Mouse (Mus musculus) lung, embryonic 14.5 days (tissue): ENCODE results near the gene Olfr1037. TPM values are rescaled to one million over a fixed set of nuclear protein-coding genes. Genes with fewer than 3 reads are reported as not detected.
"Not testable (repeated sequence)": the region's sequence is repeated elsewhere in the genome, so short reads cannot be mapped to it uniquely, and the experiment has no call there.

Source experiments
- ATAC-seq: fragments of 200-750 bp; cut with Nextera tagmentation; 2 replicates; pipeline ENCODE4 v1.8.0; 2017; ENCODE audit warnings: mild to moderate bottlenecking, moderate TSS enrichment, moderate library complexity; ENCODE audit not compliant: insufficient read depth
- DNase-seq: peaks from one replicate; pipeline ENCODE4 v3.0.0-alpha.2; 2015
- H3K27ac ChIP-seq: fragments of 300-500 bp; sonication (generic); 2 replicates; pipeline ENCODE4 v1.5.1; 2014; ENCODE audit warnings: low read depth, mild to moderate bottlenecking, moderate library complexity
- H3K27me3 ChIP-seq: fragments of 300-500 bp; sonication (generic); 2 replicates; pipeline ENCODE4 v1.6.1; 2014; ENCODE audit warnings: low read length, control low read depth; ENCODE audit not compliant: insufficient read depth
- H3K36me3 ChIP-seq: fragments of 300-500 bp; sonication (generic); 2 replicates; pipeline ENCODE4 v1.6.1; 2014; ENCODE audit warnings: control low read depth; ENCODE audit not compliant: insufficient read depth
- H3K4me1 ChIP-seq: fragments of 300-500 bp; sonication (generic); 2 replicates; pipeline ENCODE4 v1.6.1; 2014; ENCODE audit warnings: antibody characterized with exemption, control low read depth; ENCODE audit not compliant: insufficient read depth
- H3K4me2 ChIP-seq: fragments of 300-500 bp; sonication (generic); 2 replicates; pipeline ENCODE4 v1.6.1; 2014; ENCODE audit warnings: mild to moderate bottlenecking
- H3K4me3 ChIP-seq: fragments of 300-500 bp; sonication (generic); 2 replicates; pipeline ENCODE4 v1.5.1; 2014; ENCODE audit warnings: low read depth, low read length
- H3K9ac ChIP-seq: fragments of 300-500 bp; sonication (generic); 2 replicates; pipeline ENCODE4 v1.6.1; 2014
- H3K9me3 ChIP-seq: fragments of 300-500 bp; sonication (generic); 2 replicates; pipeline ENCODE4 v1.6.1; 2016; ENCODE audit warnings: low read depth, low read length, control low read depth
- CTCF ChIP-seq: IDR thresholded peaks from 2 replicates; pipeline ENCODE4 v1.5.1; 2016; ENCODE audit warnings: antibody characterized with exemption, low read depth
- WGBS: fragments of 180-500 bp; shearing (Covaris S2); extraction: QIAGEN DNeasy Blood & Tissue Kit; methylation state at CpG from one replicate; pipeline ENCODE4 v1.1.7; 2014; 5-methylcytosine and 5-hydroxymethylcytosine counted together
- polyA plus RNA-seq: library from polyadenylated mRNA; unstranded; fragments of >200 nt; fragmentation: Nextera tagmentation; extraction: Ambion mirVana; gene quantifications from 2 replicates; pipeline ENCODE4 v1.2.1, GENCODE M21; 2014

The Olfr1037 gene
- polyA plus RNA-seq, result not detected in 2 replicates

DNA sequence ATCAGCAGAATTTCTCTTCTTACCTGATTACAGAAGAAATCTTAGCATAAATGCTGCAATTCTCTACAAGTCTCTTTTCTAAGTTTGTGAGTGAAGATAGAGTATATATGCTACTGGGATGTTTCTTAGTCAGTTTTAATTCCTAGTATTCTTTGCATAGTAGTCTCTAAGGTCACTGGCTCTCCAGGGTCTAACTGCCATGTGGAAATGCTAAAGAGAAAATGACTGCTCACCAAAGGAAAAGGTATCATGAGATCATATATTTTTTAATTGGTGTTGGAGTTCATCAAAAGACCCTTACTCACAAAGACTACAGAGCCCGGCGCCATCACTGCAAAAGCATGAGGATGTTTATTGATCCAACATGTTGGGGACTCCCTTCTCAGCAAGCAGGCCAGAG lies at the start of gene Olfr1037:
Gene Olfr1037 (minus strand): TSS at position 101 of the 400 bp plus-strand sequence.
- H3K27ac ChIP-seq, result no peak within 1 kb of the TSS
- no peak for DNase-seq
- WGBS, result 87% methylated on average over 2 of the region's 2 CpGs
- H3K4me3 ChIP-seq, result no peak within 1 kb of the TSS
- H3K9me3 ChIP-seq, result no peaks in the 10 kb centered on the region
- H3K36me3 ChIP-seq, result no peaks in the 10 kb centered on the region
- ATAC-seq, result no peak
- no peak within 1 kb of the TSS for H3K4me2 ChIP-seq
- no peaks in the 10 kb centered on the region for H3K27me3 ChIP-seq
- no peaks in the 10 kb centered on the region for H3K4me1 ChIP-seq
- H3K9ac ChIP-seq, result no peak within 1 kb of the TSS
- TF ChIP-seq CTCF, result no peak

DNA sequence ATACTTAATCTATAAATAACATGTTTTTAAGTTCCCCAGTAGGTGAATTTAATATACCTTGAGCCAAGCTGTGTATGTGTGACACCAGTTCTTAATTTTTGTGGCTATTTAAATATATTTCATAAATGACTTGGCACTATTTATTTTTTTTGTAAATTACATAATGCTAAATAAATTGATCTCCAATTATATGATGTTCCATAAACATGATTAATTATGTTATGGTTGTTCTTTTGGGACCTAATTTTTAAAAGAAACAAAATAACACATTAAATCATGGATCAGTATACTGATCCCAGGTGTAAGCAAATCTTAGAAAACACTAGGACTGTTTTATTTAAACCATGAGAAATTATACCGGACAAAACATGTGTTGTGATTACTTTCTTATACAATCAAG lies 48.6 kb upstream of the Olfr1037 start, which contains the start of gene Olfr1039:
Gene Olfr1039 (minus strand): TSS at position 101 of the 400 bp plus-strand sequence.
- DNase-seq, result no peak
- H3K27ac ChIP-seq, result no peak within 1 kb of the TSS
- ATAC-seq, result no peak
- no peaks in the 10 kb centered on the region for H3K36me3 ChIP-seq
- 89% methylated on average over 1 of the region's 1 CpGs for WGBS
- no peaks in the 10 kb centered on the region for H3K9me3 ChIP-seq
- no peak within 1 kb of the TSS for H3K4me2 ChIP-seq
- H3K27me3 ChIP-seq, result no peaks in the 10 kb centered on the region
- H3K9ac ChIP-seq, result no peak within 1 kb of the TSS
- H3K4me3 ChIP-seq, result no peak within 1 kb of the TSS
- no peaks in the 10 kb centered on the region for H3K4me1 ChIP-seq
- TF ChIP-seq CTCF, result no peak

DNA sequence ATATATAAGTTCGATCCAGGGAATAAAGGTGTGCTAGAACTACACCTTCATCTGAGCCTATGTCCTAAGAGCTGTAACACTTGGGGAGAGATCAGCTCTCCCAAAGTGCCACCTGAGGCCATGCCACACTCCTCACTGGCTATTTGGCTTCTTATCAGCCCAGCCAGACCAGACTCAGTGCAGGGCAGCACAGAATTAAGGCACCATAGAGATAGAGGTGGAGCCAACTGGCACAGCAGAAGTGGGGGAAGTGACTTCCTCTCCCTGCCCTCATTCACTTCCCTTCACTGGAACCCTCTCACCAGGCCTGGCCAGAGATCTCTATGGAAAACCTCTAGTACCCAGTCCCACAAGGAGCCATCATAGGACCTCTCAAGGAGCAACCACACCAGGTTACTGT lies 6.7 kb downstream of the Olfr1037 start:
- ATAC-seq, H3K4me3 ChIP-seq, H3K4me1 ChIP-seq, H3K4me2 ChIP-seq, DNase-seq, H3K27me3 ChIP-seq, H3K27ac ChIP-seq, H3K9ac ChIP-seq, H3K9me3 ChIP-seq, H3K36me3 ChIP-seq: not testable (repeated sequence)
- WGBS, result 92% methylated on average over 1 of the region's 1 CpGs

DNA sequence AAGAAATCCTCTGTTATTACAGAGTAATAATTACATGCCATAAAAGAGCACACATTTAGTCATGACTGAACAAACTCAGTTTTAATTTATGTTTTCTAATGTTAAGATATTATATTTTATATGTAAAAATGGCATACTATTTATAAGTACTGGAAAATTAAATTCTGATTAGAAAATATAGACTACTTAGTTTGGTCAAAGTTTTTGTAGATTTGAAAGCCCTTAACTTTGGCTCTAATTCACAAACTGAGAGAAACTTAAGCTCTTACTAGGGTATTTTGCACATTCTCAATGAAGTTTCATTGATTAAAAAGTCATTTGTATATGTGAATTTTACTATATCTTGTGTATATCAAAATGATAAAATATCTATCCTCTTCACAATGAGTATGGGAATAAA lies 13.5 kb downstream of the Olfr1037 start, which contains the start of gene Olfr1036:
Gene Olfr1036 (plus strand): TSS at position 301 of the 400 bp plus-strand sequence.
- not testable (repeated sequence) for ATAC-seq, H3K27ac ChIP-seq, H3K4me3 ChIP-seq, H3K36me3 ChIP-seq, H3K27me3 ChIP-seq, H3K9ac ChIP-seq, H3K4me2 ChIP-seq, H3K9me3 ChIP-seq, H3K4me1 ChIP-seq, DNase-seq

DNA sequence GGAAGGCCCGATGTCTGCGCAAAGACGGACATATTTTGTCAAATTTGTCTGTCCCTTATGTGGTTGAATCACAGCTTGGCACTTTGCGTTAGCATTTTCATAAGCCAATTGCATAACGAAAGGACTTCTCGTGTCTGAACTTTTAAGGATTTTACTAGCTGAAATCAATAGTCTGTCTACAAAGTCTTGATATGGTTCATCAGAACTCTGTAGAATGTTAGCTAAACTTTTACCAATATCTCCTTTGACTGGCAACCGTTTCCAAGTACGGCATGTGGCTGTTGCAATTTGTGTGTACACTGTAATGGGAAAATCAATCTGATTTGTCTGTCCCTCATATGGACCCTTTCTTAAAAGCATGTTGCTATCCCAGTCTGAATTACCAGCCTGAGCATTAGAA lies 17.0 kb downstream of the Olfr1037 start:
- Histone ChIP-seq H3K9ac (no peak overlapping the region), H3K4me3 (no peak overlapping the region), H3K9me3 (no peaks in the 10 kb centered on the region), H3K27me3 (no peaks in the 10 kb centered on the region), H3K36me3 (no peaks in the 10 kb centered on the region), H3K4me2 (no peak overlapping the region), H3K27ac (no peak overlapping the region), H3K4me1 (no peaks in the 10 kb centered on the region)
- TF ChIP-seq CTCF, result no peak
- DNase-seq (no peak), ATAC-seq (no peak)
- WGBS, result 95% methylated on average over 8 of the region's 8 CpGs

DNA sequence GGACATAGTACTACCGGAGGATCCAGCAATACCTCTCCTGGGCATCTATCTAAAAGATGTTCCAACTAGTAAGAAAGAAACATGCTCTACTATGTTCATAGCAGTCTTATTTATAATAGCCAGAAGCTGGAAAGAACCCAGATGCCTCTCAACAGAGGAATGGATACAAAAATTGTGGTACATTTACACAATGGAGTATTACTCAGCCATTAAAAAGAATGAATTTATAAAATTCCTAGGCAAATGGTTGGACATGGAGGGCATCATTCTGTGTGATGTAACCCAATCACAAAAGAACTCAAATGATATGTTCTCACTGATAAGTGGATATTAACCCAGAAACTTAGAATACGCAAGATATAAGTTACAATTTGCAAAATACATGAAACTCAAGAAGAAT lies 23.4 kb downstream of the Olfr1037 start:
- not testable (repeated sequence) for H3K4me1 ChIP-seq, H3K27me3 ChIP-seq, H3K9me3 ChIP-seq, ATAC-seq, DNase-seq, H3K27ac ChIP-seq, H3K4me2 ChIP-seq, H3K36me3 ChIP-seq, H3K4me3 ChIP-seq, H3K9ac ChIP-seq
- 97% methylated on average over 2 of the region's 2 CpGs for WGBS

DNA sequence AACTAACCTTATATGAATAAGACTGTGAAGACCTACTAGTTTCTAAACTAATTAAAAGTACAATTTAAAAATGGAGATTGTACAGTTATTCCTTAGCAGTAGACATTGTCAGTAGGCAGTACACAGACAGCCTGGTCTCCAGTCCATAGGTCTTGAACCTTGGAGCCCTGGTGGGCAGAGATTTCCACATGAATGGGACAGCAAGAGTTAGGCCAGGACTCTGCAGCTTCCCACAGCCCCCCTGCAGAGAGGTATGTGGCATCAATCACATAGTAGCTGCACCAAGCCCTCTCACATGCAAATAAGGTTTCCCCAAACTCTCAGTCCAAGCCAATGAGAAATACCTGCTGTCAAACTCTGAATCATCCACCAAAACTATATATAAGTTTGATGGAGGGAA lies 36.4 kb downstream of the Olfr1037 start:
- not testable (repeated sequence) for DNase-seq, H3K4me2 ChIP-seq, H3K27ac ChIP-seq, H3K36me3 ChIP-seq, H3K9me3 ChIP-seq, H3K27me3 ChIP-seq, H3K4me1 ChIP-seq, ATAC-seq, H3K9ac ChIP-seq, H3K4me3 ChIP-seq

DNA sequence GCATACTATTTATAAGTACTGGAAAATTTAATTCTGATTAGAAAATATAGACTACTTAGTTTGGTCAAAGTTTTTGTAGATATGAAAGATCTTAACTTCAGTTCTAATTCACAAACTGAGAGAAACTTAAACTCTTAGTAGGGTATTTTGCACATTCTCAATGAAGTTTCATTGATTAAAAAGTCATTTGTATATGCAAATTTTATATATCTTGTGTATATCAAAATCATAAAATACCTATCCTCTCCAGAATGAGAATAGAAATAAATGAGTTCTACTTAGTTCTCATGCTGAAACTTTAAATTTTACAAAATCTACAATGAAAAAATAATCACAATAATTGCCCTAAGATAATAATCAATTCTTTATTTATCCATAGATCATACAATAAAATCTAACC lies 41.6 kb downstream of the Olfr1037 start, which contains the start of gene Olfr1034:
Gene Olfr1034 (plus strand): TSS at position 301 of the 400 bp plus-strand sequence.
- TF ChIP-seq CTCF, result no peak
- Histone ChIP-seq H3K27ac (no peak within 1 kb of the TSS), H3K36me3 (no peaks in the 10 kb centered on the region), H3K4me3 (no peak within 1 kb of the TSS), H3K4me2 (no peak within 1 kb of the TSS), H3K4me1 (no peaks in the 10 kb centered on the region), H3K9me3 (no peaks in the 10 kb centered on the region), H3K9ac (no peak within 1 kb of the TSS), H3K27me3 (no peaks in the 10 kb centered on the region)
- no peak for DNase-seq
- ATAC-seq, result no peak

Other genes with a start within 250 kb of the Olfr1037 start
- gene Olfr1019, start 241.9 kb downstream of the Olfr1037 start, polyA plus RNA-seq, result not detected in 2 replicates
- gene Olfr1020, start 240.4 kb downstream of the Olfr1037 start, polyA plus RNA-seq, result not detected in 2 replicates
- gene Olfr1022, start 218.8 kb downstream of the Olfr1037 start, polyA plus RNA-seq, result not detected in 2 replicates
- gene Olfr1023, start 201.7 kb downstream of the Olfr1037 start, polyA plus RNA-seq, result not detected in 2 replicates
- not detected in 2 replicates for gene Olfr1024, start 182.3 kb downstream of the Olfr1037 start, polyA plus RNA-seq
- not detected in 2 replicates for gene Olfr1025-ps1, start 172.2 kb downstream of the Olfr1037 start, polyA plus RNA-seq
- not detected in 2 replicates for gene Olfr1026, start 165.8 kb downstream of the Olfr1037 start, polyA plus RNA-seq
- not detected in 2 replicates for gene Olfr1028, start 136.9 kb downstream of the Olfr1037 start, polyA plus RNA-seq
- not detected in 2 replicates for gene Olfr1029, start 113.5 kb downstream of the Olfr1037 start, polyA plus RNA-seq
- gene Olfr1030, start 108.1 kb downstream of the Olfr1037 start, polyA plus RNA-seq, result not detected in 2 replicates
- not detected in 2 replicates for gene Olfr1031, start 97.1 kb downstream of the Olfr1037 start, polyA plus RNA-seq
- not detected in 2 replicates for gene Olfr1032, start 81.8 kb downstream of the Olfr1037 start, polyA plus RNA-seq
- 0.61 and 2.8 TPM in 2 replicates for gene Olfr1033, start 66.8 kb downstream of the Olfr1037 start, polyA plus RNA-seq
- gene Olfr1034, start 41.5 kb downstream of the Olfr1037 start, polyA plus RNA-seq, result not detected in 2 replicates
- not detected in 2 replicates for gene Olfr1036, start 13.4 kb downstream of the Olfr1037 start, polyA plus RNA-seq
- not detected in 2 replicates for gene Olfr1039, start 48.5 kb upstream of the Olfr1037 start, polyA plus RNA-seq
- not detected in 2 replicates for gene Olfr1040, start 59.3 kb upstream of the Olfr1037 start, polyA plus RNA-seq
- gene Olfr1042, start 74.5 kb upstream of the Olfr1037 start, polyA plus RNA-seq, result not detected in 2 replicates
- gene Olfr1043, start 80.1 kb upstream of the Olfr1037 start, polyA plus RNA-seq, result not detected in 2 replicates
- not detected in 2 replicates for gene Olfr1044, start 90.4 kb upstream of the Olfr1037 start, polyA plus RNA-seq
- not detected in 2 replicates for gene Olfr52, start 98.3 kb upstream of the Olfr1037 start, polyA plus RNA-seq
- gene Olfr1045, start 115.6 kb upstream of the Olfr1037 start, polyA plus RNA-seq, result not detected in 2 replicates
- not detected in 2 replicates for gene Olfr1046, start 131.9 kb upstream of the Olfr1037 start, polyA plus RNA-seq
- gene Olfr1047, start 144.0 kb upstream of the Olfr1037 start, polyA plus RNA-seq, result not detected in 2 replicates
- gene Olfr1048, start 152.9 kb upstream of the Olfr1037 start, polyA plus RNA-seq, result not detected in 2 replicates
- gene Olfr1049, start 170.9 kb upstream of the Olfr1037 start, polyA plus RNA-seq, result not detected in 2 replicates
- not detected in 2 replicates for gene Olfr1051, start 191.7 kb upstream of the Olfr1037 start, polyA plus RNA-seq
- not detected in 2 replicates for gene Olfr1052, start 205.1 kb upstream of the Olfr1037 start, polyA plus RNA-seq
- gene Olfr1053, start 227.9 kb upstream of the Olfr1037 start, polyA plus RNA-seq, result not detected in 2 replicates
- not detected in 2 replicates for gene Olfr1054, start 248.0 kb upstream of the Olfr1037 start, polyA plus RNA-seq